Mouse (Mus musculus) MEL (cell line): ENCODE data around the gene Vmp1. TPM values are rescaled to one million over a fixed set of nuclear protein-coding genes. Genes with fewer than 3 reads are reported as not detected.

ENCODE experiments used
- DNase-seq: peaks from one replicate; pipeline ENCODE4 v3.0.0; 2011; ENCODE audit warnings: low read depth, low spot score
- H3K27ac ChIP-seq: 2 replicates; pipeline ENCODE4 v1.5.1; 2012; ENCODE audit warnings: low read depth, mild to moderate bottlenecking, control low read depth, low read length, moderate library complexity; ENCODE audit not compliant: control insufficient read depth
- H3K27me3 ChIP-seq, 2 experiments: fragments of 150-350 bp in 1 of 2; sonication (generic) in 1 of 2; 2 replicates each; pipeline ENCODE4 v1.6.1; 2012; ENCODE audit warnings: low read length in 2 of 2, mild to moderate bottlenecking in 2 of 2, improper control_type of control experiment in 1 of 2, moderate library complexity in 1 of 2; ENCODE audit not compliant: insufficient read depth in 2 of 2, control insufficient read depth in 1 of 2
- H3K36me3 ChIP-seq, 2 experiments: 2 replicates each; pipeline ENCODE4 v1.6.1; 2012 to 2014; ENCODE audit warnings: low read length in 2 of 2, improper control_type of control experiment in 1 of 2, inconsistent platforms in 1 of 2, mild to moderate bottlenecking in 1 of 2; ENCODE audit not compliant: insufficient read depth in 2 of 2, control insufficient read depth in 1 of 2
- H3K4me1 ChIP-seq, 2 experiments: fragments of 150-350 bp in 1 of 2; sonication (generic) in 1 of 2; 2 replicates each; pipeline ENCODE4 v1.6.1; 2012; ENCODE audit warnings: low read length in 2 of 2, improper control_type of control experiment in 1 of 2, mild to moderate bottlenecking in 1 of 2; ENCODE audit not compliant: insufficient read depth in 2 of 2, control insufficient read depth in 1 of 2
- H3K4me3 ChIP-seq, 2 experiments: fragments of 150-350 bp in 1 of 2; sonication (generic) in 1 of 2; 2 replicates each; pipeline ENCODE4 v1.5.1; 2012; ENCODE audit warnings: low read depth in 2 of 2, low read length in 2 of 2, mild to moderate bottlenecking in 2 of 2, moderate library complexity in 2 of 2, control low read depth in 1 of 2, improper control_type of control experiment in 1 of 2; ENCODE audit not compliant: control insufficient read depth in 1 of 2, insufficient read depth in 1 of 2
- H3K79me2 ChIP-seq: 2 replicates; pipeline ENCODE4 v1.6.1; 2012; ENCODE audit warnings: mild to moderate bottlenecking, low read length, moderate library complexity; ENCODE audit not compliant: control insufficient read depth, poor library complexity, insufficient read depth
- H3K9ac ChIP-seq: 2 replicates; pipeline ENCODE4 v1.6.1; 2012; ENCODE audit warnings: low read depth, mild to moderate bottlenecking, control low read depth, low read length, moderate library complexity; ENCODE audit not compliant: control insufficient read depth, poor library complexity, severe bottlenecking
- H3K9me3 ChIP-seq: fragments of 150-350 bp; sonication (generic); replicated peaks from 2 replicates; pipeline ENCODE4 v1.6.1; 2012; ENCODE audit warnings: mild to moderate bottlenecking, low read length, improper control_type of control experiment, moderate library complexity; ENCODE audit not compliant: insufficient read depth
- CHD2 ChIP-seq: IDR thresholded peaks from 2 replicates; pipeline ENCODE4 v1.6.1; 2011; ENCODE audit warnings: low read length, improper control_type of control experiment
- CTCF ChIP-seq, 3 experiments: IDR thresholded peaks in 2 of 3; conservative IDR thresholded peaks in 1 of 3; 2 replicates each; pipeline ENCODE4 v1.5.1; 2011 to 2012; ENCODE audit warnings: low read length in 3 of 3, low read depth in 2 of 3, mild to moderate bottlenecking in 2 of 3, improper control_type of control experiment in 1 of 3, inconsistent platforms in 1 of 3, mixed read lengths in 1 of 3, moderate library complexity in 1 of 3; ENCODE audit not compliant: control insufficient read depth in 1 of 3, insufficient read depth in 1 of 3, poor library complexity in 1 of 3, severe bottlenecking in 1 of 3
- ELF1 ChIP-seq: IDR thresholded peaks from 2 replicates; pipeline ENCODE4 v1.6.1; 2014; ENCODE audit warnings: low read depth, mild to moderate bottlenecking, inconsistent platforms, low read length, improper control_type of control experiment, moderate library complexity
- EP300 ChIP-seq, 2 experiments: IDR thresholded peaks; 2 replicates each; pipeline ENCODE4 v1.6.1; 2011; ENCODE audit warnings: improper control_type of control experiment in 2 of 2, low read length in 2 of 2, low read depth in 1 of 2, mild to moderate bottlenecking in 1 of 2
- MAZ ChIP-seq: IDR thresholded peaks from 2 replicates; pipeline ENCODE4 v1.6.1; 2012; ENCODE audit warnings: low read depth, mild to moderate bottlenecking, inconsistent platforms, low read length, improper control_type of control experiment
- MEF2A ChIP-seq: IDR thresholded peaks from 2 replicates; pipeline ENCODE4 v1.6.1; 2014; ENCODE audit warnings: low read depth, mild to moderate bottlenecking, inconsistent platforms, low read length, improper control_type of control experiment; ENCODE audit not compliant: poor library complexity, insufficient replicate concordance, severe bottlenecking; ENCODE audit errors: extremely low read depth
- MYC ChIP-seq: IDR thresholded peaks from 2 replicates; pipeline ENCODE4 v1.6.1; 2011; ENCODE audit warnings: low read depth, mild to moderate bottlenecking, low read length, improper control_type of control experiment, moderate library complexity
- NELFE ChIP-seq: IDR thresholded peaks from 2 replicates; pipeline ENCODE4 v1.6.1; 2011; ENCODE audit warnings: low read depth, low read length, improper control_type of control experiment
- TAL1 ChIP-seq: IDR thresholded peaks from 2 replicates; pipeline ENCODE4 v1.6.1; 2012; ENCODE audit warnings: mild to moderate bottlenecking, inconsistent platforms, low read length, moderate library complexity, mixed read lengths
- USF1 ChIP-seq: IDR thresholded peaks from 2 replicates; pipeline ENCODE4 v1.6.1; 2014; ENCODE audit warnings: low read depth, mild to moderate bottlenecking, inconsistent platforms, low read length, improper control_type of control experiment, moderate library complexity
- USF2 ChIP-seq, 2 experiments: IDR thresholded peaks; 2 replicates each; pipeline ENCODE4 v1.6.1; 2011 to 2012; ENCODE audit warnings: improper control_type of control experiment in 2 of 2, low read length in 2 of 2, borderline replicate concordance in 1 of 2, inconsistent platforms in 1 of 2, low read depth in 1 of 2, mild to moderate bottlenecking in 1 of 2; ENCODE audit not compliant: insufficient read depth in 1 of 2
- polyA plus RNA-seq, 2 experiments: library from polyadenylated mRNA; stranded (reverse) in 1 of 2; unstranded in 1 of 2; fragments of >175 nt in 1 of 2; fragments of >200 nt in 1 of 2; gene quantifications; 2 replicates each; pipeline versions ENCODE4 v1.2.1 to v1.2.4; 2012; ENCODE audit warnings: low replicate concordance in 2 of 2, low read depth in 1 of 2; ENCODE audit not compliant: insufficient read length in 2 of 2, insufficient read depth in 1 of 2, missing spikeins in 1 of 2
- total RNA-seq: library from RNA; depleted of rRNA; stranded (reverse); fragments of 300-350 nt; gene quantifications from 2 replicates; pipeline ENCODE4 v1.2.3, GENCODE M21; 2012

Gene Vmp1
- total and polyA plus RNA-seq, 3 experiments = 61.8 to 94.9 TPM; not detected in 1

DNA sequence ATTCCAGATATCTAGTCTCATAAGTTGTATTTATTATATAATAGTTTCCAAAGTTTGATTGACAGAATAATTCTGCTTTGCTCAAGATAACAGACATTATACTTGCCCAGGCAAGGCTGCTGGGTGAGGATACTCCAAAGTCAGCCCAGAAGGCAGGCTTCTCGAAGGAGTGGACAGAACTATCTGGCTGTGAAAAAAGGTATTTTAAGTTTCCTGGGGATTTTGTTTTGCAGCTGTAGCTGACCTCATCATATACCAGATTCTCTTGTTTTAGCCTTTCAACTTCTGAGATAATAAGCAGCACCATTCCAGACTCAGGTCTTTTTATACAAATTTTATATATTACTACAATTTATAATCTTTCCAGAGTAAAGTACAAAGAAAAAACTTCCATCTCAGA lies 34.1 kb downstream of the Vmp1 start:
- no peak overlapping the region for H3K9ac ChIP-seq
- no peak for DNase-seq
- H3K27me3 ChIP-seq = no peaks in the 10 kb centered on the region
- no peak overlapping the region for H3K4me3 ChIP-seq
- no peak overlapping the region for H3K27ac ChIP-seq
- 0 out of 2 replicates have a peak, but pooled peaks cover 2% of the 10 kb centered on the region for H3K79me2 ChIP-seq
- H3K4me1 ChIP-seq = peaks cover 0 to 2% of the 10 kb centered on the region in 2 experiments; a peak in 1 of 4 replicates
- peaks cover 2 to 3% of the 10 kb centered on the region in 2 experiments; a peak in 3 of 4 replicates for H3K36me3 ChIP-seq
- H3K9me3 ChIP-seq = no peaks in the 10 kb centered on the region
- TF ChIP-seq MYC = no peak

- H3K9ac ChIP-seq = no peak overlapping the region
Measured at GRCm38 (mm10) chr11:86647706-86648447, 35.8 kb downstream of the Vmp1 start.

DNA sequence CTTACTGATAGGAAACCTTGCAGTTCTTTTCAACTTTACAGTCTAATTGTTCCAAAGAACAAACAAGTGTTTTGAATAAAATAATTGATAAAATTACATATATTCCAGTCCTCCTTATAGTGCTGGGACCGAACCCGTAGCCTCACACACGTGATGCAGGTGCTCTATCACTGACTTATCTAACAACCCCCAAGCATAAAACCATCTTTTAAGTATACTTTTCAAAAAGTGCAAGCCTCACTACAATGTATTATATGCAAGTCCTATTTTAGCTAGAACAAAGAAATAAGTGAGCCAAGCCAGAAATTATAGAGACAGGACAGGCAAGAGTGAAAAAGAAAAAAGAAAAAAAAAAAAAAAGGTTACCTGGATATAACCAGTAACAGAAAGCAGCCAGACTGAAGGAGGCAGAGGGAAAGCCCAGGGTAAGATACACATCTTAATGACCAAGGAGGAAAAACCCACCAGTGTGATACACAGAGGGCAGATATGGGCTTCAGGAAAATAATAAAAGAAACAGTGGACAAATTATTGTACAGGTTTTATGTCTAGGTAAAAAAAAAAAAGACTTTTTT lies 36.7 kb downstream of the Vmp1 start:
- 0 out of 2 replicates have a peak, but pooled peaks cover 2% of the 10 kb centered on the region for H3K79me2 ChIP-seq
- no peak for DNase-seq
- TF ChIP-seq NELFE = no peak
- TF ChIP-seq MEF2A = no peak
- TF ChIP-seq TAL1 = no peak
- no peak for TF ChIP-seq ELF1
- no peak for TF ChIP-seq USF1
- TF ChIP-seq EP300 (IDR thresholded peaks at IDR 0.05; ENCODE audit: low read depth in 1 of 2, low read length in 2 of 2) = no peak
- TF ChIP-seq USF2 (IDR thresholded peaks at IDR 0.05; ENCODE audit: borderline replicate concordance in 1 of 2, insufficient read depth in 1 of 2, low read depth in 1 of 2, low read length in 2 of 2) = no peak
- TF ChIP-seq CTCF (IDR thresholded peaks at IDR 0.05 in 2 of 3, conservative IDR thresholded peaks at IDR 0.05 in 1 of 3; ENCODE audit: control insufficient read depth in 1 of 3, insufficient read depth in 1 of 3, low read depth in 2 of 3, low read length in 3 of 3, poor library complexity in 1 of 3, severe bottlenecking in 1 of 3) = no peak
- TF ChIP-seq CHD2 = no peak
- H3K9me3 ChIP-seq = no peaks in the 10 kb centered on the region
- peaks cover 0 to 2% of the 10 kb centered on the region in 2 experiments; a peak in 1 of 4 replicates for H3K4me1 ChIP-seq
- no peak overlapping the region for H3K27ac ChIP-seq
- no peak overlapping the region for H3K9ac ChIP-seq
- no peak overlapping the region for H3K4me3 ChIP-seq
- H3K36me3 ChIP-seq = no peaks in the 10 kb centered on the region; a peak in 2 of 4 replicates
- H3K27me3 ChIP-seq = no peaks in the 10 kb centered on the region

More at GRCm38 (mm10) chr11:86647706-86648447, 35.8 kb downstream of the Vmp1 start:
- TF ChIP-seq USF2 (IDR thresholded peaks at IDR 0.05; ENCODE audit: borderline replicate concordance in 1 of 2, insufficient read depth in 1 of 2, low read depth in 1 of 2, low read length in 2 of 2) = no peak
- TF ChIP-seq MAZ = no peak
- no peak for TF ChIP-seq CHD2
- TF ChIP-seq MYC = no peak
- TF ChIP-seq, all 39 proteins: peak for 0
- Histone ChIP-seq H3K79me2 (0 out of 2 replicates have a peak, but pooled peaks cover 2% of the 10 kb centered on the region), H3K36me3 (peaks cover 0 to under 1% of the 10 kb centered on the region in 2 experiments; a peak in 3 of 4 replicates), H3K27ac (no peak overlapping the region), H3K4me3 (no peak overlapping the region), H3K4me1 (peaks cover 0 to 2% of the 10 kb centered on the region in 2 experiments; a peak in 1 of 4 replicates), H3K9me3 (no peaks in the 10 kb centered on the region), H3K27me3 (no peaks in the 10 kb centered on the region)
- no peak for DNase-seq
